Mouse (Mus musculus): ENCODE measurements around the gene Wdfy4.

- no peak for TF ChIP-seq POLR2A (IDR thresholded peaks at IDR 0.05; ENCODE audit: control insufficient read depth in 1 of 2, insufficient read depth in 1 of 2, low read depth in 1 of 2, low read length in 2 of 2, poor library complexity in 1 of 2)
- TF ChIP-seq KAT2A (conservative IDR thresholded peaks at IDR 0.05; ENCODE audit: low read depth, low read length) = no peak
- no peak for TF ChIP-seq EP300 (IDR thresholded peaks at IDR 0.05; ENCODE audit: low read depth in 1 of 2, low read length in 2 of 2)
- no peak for TF ChIP-seq CTCF (IDR thresholded peaks at IDR 0.05 in 2 of 3, conservative IDR thresholded peaks at IDR 0.05 in 1 of 3; ENCODE audit: control insufficient read depth in 1 of 3, insufficient read depth in 1 of 3, low read depth in 2 of 3, low read length in 3 of 3, poor library complexity in 1 of 3, severe bottlenecking in 1 of 3)
- no peak for TF ChIP-seq MAX (IDR thresholded peaks at IDR 0.05; ENCODE audit: low read length)
- no peak for TF ChIP-seq ZKSCAN1 (IDR thresholded peaks at IDR 0.05; ENCODE audit: low read depth, low read length)
- TF ChIP-seq TCF12 (IDR thresholded peaks at IDR 0.05; ENCODE audit: low read depth, low read length) = no peak
- no peak for TF ChIP-seq NRF1 (IDR thresholded peaks at IDR 0.05; ENCODE audit: insufficient read depth, low read depth, low read length, poor library complexity, severe bottlenecking)
These were observed 246.1 kb downstream of the Wdfy4 start for GRCm38 (mm10) chr14:32939217-32939616.
